Mouse (Mus musculus) stomach, embryonic 14.5 days (tissue): ENCODE measurements around the gene Cd38. TPM values are rescaled to one million over a fixed set of nuclear protein-coding genes. Genes with fewer than 3 reads are reported as not detected.
"Not testable (repeated sequence)": the region's sequence is repeated elsewhere in the genome, so short reads cannot be mapped to it uniquely, and the experiment has no call there.

Experiments used
- ATAC-seq: fragments of 200-750 bp; cut with Nextera tagmentation; 2 replicates; pipeline ENCODE4 v1.8.0; 2017; ENCODE audit warnings: low read depth, moderate TSS enrichment; ENCODE audit not compliant: insufficient number of reproducible peaks, insufficient read depth, low FRiP score
- H3K27ac ChIP-seq: fragments of 300-500 bp; sonication (generic); 2 replicates; pipeline ENCODE4 v1.5.1; 2014; ENCODE audit warnings: mild to moderate bottlenecking, low read length, moderate library complexity, mixed read lengths
- H3K27me3 ChIP-seq: fragments of 300-500 bp; sonication (generic); 2 replicates; pipeline ENCODE4 v1.6.1; 2014; ENCODE audit warnings: low read length, control low read depth, mixed read lengths; ENCODE audit not compliant: control insufficient read depth, insufficient read depth
- H3K36me3 ChIP-seq: fragments of 300-500 bp; sonication (generic); 2 replicates; pipeline ENCODE4 v1.6.1; 2014; ENCODE audit warnings: mild to moderate bottlenecking, control low read depth, low read length, moderate library complexity, mixed read lengths; ENCODE audit not compliant: control insufficient read depth, insufficient read depth
- H3K4me1 ChIP-seq: fragments of 300-500 bp; sonication (generic); 2 replicates; pipeline ENCODE4 v1.6.1; 2014; ENCODE audit warnings: low read length, control low read depth, mixed read lengths; ENCODE audit not compliant: control insufficient read depth, insufficient read depth
- H3K4me2 ChIP-seq: fragments of 300-500 bp; sonication (generic); replicated peaks from 2 replicates; pipeline ENCODE4 v1.6.1; 2014; ENCODE audit warnings: low read depth, low read length, control low read depth
- H3K4me3 ChIP-seq: fragments of 300-500 bp; sonication (generic); 2 replicates; pipeline ENCODE4 v1.5.1; 2014; ENCODE audit warnings: low read depth, low read length, control low read depth
- H3K9ac ChIP-seq: fragments of 300-500 bp; sonication (generic); replicated peaks from 2 replicates; pipeline ENCODE4 v1.6.1; 2014; ENCODE audit warnings: low read depth, mild to moderate bottlenecking, control low read depth, low read length, moderate library complexity, mixed read lengths
- H3K9me3 ChIP-seq: fragments of 300-500 bp; sonication (generic); 2 replicates; pipeline ENCODE4 v1.6.1; 2016; ENCODE audit warnings: low read depth, low read length, control low read depth; ENCODE audit not compliant: control insufficient read depth
- WGBS: fragments of 180-500 bp; shearing (Covaris S2); extraction: QIAGEN DNeasy Blood & Tissue Kit; methylation state at CpG from one replicate; pipeline ENCODE4 v1.1.7; 2014; 5-methylcytosine and 5-hydroxymethylcytosine counted together
- polyA plus RNA-seq: library from polyadenylated mRNA; unstranded; fragments of >200 nt; fragmentation: Nextera tagmentation; extraction: Ambion mirVana; gene quantifications from 2 replicates; pipeline ENCODE4 v1.2.1, GENCODE M21; 2014

The Cd38 gene
- polyA plus RNA-seq, 1 experiment from 2014 or later: 15.8 TPM

- Histone ChIP-seq H3K4me3 (no peak overlapping the region), H3K36me3 (no peaks in the 10 kb centered on the region), H3K4me2 (no peak overlapping the region), H3K4me1 (no peaks in the 10 kb centered on the region), H3K27ac (no peak overlapping the region), H3K9ac (no peak overlapping the region), H3K9me3 (no peaks in the 10 kb centered on the region), H3K27me3 (no peaks in the 10 kb centered on the region)
- no peak for ATAC-seq
- WGBS: 71% methylated on average over 2 of the region's 2 CpGs
These were observed 25.8 kb downstream of the Cd38 start for GRCm38 (mm10) chr5:43894113-43894512.

- Histone ChIP-seq H3K4me3 (no peak overlapping the region), H3K27me3 (no peaks in the 10 kb centered on the region), H3K36me3 (no peaks in the 10 kb centered on the region), H3K9me3 (no peaks in the 10 kb centered on the region), H3K27ac (no peak overlapping the region), H3K4me1 (no peaks in the 10 kb centered on the region), H3K4me2 (no peak overlapping the region), H3K9ac (no peak overlapping the region)
- no peak for ATAC-seq
- WGBS: 79% methylated on average over 3 of the region's 3 CpGs
These were observed 27.6 kb downstream of the Cd38 start for GRCm38 (mm10) chr5:43895931-43896330.

- WGBS: 78% methylated on average over 3 of the region's 3 CpGs
- H3K9ac ChIP-seq: no peak overlapping the region
- no peak overlapping the region for H3K27ac ChIP-seq
- no peaks in the 10 kb centered on the region for H3K9me3 ChIP-seq
- no peaks in the 10 kb centered on the region for H3K4me1 ChIP-seq
- no peak for ATAC-seq
- no peaks in the 10 kb centered on the region for H3K36me3 ChIP-seq
- H3K27me3 ChIP-seq: no peaks in the 10 kb centered on the region
- H3K4me2 ChIP-seq: no peak overlapping the region
- no peak overlapping the region for H3K4me3 ChIP-seq
These were observed 36.3 kb downstream of the Cd38 start for GRCm38 (mm10) chr5:43904685-43905084.

DNA sequence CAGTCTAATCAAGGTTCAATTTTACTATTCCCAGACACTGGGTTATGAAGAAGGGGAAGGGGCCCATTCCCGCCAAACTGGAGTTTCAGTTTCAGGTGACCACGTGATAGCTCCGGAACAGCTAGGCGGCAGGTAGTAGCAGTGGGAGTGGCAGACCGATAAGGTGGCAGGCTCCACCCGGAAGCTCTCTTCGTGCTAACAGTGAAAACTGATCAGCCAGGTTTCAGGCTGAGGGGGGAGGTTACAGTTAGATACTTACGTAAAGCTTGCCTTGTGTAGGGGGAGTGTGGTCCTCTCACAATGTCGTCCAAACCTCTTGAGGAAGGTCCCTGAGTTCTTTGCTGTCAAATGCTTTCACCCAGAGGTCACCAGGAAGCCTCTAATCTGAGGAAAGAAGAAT lies 40.9 kb downstream of the Cd38 start:
- Histone ChIP-seq H3K36me3 (no peaks in the 10 kb centered on the region), H3K4me3 (no peak overlapping the region), H3K4me1 (no peaks in the 10 kb centered on the region), H3K4me2 (no peak overlapping the region), H3K27me3 (no peaks in the 10 kb centered on the region), H3K9ac (no peak overlapping the region), H3K27ac (no peak overlapping the region), H3K9me3 (no peaks in the 10 kb centered on the region)
- no peak for ATAC-seq
- 41% methylated on average over 9 of the region's 9 CpGs for WGBS

- 90% methylated on average over 6 of the region's 6 CpGs for WGBS
These were observed 41.7 kb downstream of the Cd38 start for GRCm38 (mm10) chr5:43910006-43910405.

GRCm38 (mm10) chr5:43912844-43913243 lies 44.5 kb downstream of the Cd38 start, which contains the start of gene Gm7879:
Gene Gm7879, plus strand, starts transcription at chr5:43913144.
- not testable (repeated sequence) for ATAC-seq, H3K4me2 ChIP-seq, H3K27ac ChIP-seq, H3K4me3 ChIP-seq, H3K9me3 ChIP-seq, H3K4me1 ChIP-seq, H3K27me3 ChIP-seq, H3K9ac ChIP-seq, H3K36me3 ChIP-seq
- WGBS: 89% methylated on average over 4 of the region's 4 CpGs

More at GRCm38 (mm10) chr5:43910006-43910405, 41.7 kb downstream of the Cd38 start:
- no peak for ATAC-seq
- Histone ChIP-seq H3K4me2 (no peak overlapping the region), H3K9me3 (no peaks in the 10 kb centered on the region), H3K4me3 (no peak overlapping the region), H3K36me3 (no peaks in the 10 kb centered on the region), H3K27me3 (no peaks in the 10 kb centered on the region), H3K4me1 (no peaks in the 10 kb centered on the region), H3K27ac (no peak overlapping the region), H3K9ac (no peak overlapping the region)

DNA sequence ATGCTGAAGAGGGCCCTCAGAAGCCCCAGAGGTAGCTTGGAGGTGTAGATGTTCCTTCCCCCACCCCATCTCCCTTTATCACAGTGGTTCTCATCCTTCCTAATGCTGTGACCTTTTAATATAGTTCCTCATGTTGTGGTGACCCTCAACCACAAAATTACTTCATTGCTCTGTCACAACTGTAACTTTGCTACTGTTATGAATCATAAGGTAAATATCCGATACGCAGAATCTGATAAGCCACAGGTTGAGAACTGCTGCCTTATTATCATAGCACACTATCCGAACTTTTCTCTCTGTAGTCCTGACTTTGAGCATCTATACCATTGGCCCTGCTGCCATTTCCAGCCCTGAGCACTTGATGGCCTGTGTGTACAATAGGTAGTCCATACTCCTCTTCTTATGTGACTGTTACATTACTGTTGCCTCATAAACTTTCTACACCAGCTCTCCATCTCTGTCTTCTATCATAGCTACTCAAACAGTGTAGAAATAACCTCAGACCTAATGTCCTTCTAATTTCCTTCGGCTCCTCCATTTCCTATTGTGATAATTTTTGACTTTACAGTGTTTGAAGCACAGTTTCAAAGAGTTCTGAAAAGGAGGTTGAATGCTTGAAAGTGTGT lies 47.0 kb downstream of the Cd38 start:
- H3K9ac ChIP-seq: no peak overlapping the region
- H3K9me3 ChIP-seq: no peaks in the 10 kb centered on the region
- ATAC-seq: no peak
- H3K27ac ChIP-seq: no peak overlapping the region
- no peak overlapping the region for H3K4me2 ChIP-seq
- H3K27me3 ChIP-seq: no peaks in the 10 kb centered on the region
- H3K4me3 ChIP-seq: no peak overlapping the region
- no peaks in the 10 kb centered on the region for H3K4me1 ChIP-seq
- WGBS: 93% methylated on average over 4 of the region's 4 CpGs
- no peaks in the 10 kb centered on the region for H3K36me3 ChIP-seq

DNA sequence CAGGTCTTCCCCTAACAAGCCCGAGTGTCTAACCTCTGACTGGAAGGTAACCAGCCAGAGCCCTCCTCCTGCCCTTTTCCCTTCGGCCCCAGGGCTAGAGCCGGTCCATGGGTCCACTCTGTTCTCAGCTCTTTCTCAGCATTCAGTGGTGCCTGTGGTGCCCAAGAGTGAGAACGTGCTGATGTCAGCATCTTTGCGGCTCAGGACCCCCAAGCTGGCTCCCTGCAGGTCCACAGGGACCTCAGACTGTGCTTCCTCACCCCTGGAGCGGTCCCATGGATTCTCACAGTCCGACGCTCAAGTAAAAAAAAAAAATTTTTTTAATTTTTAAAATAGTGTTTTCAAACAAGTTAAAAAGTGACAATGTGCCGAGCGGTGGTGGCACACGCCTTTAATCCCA lies 53.5 kb downstream of the Cd38 start:
- H3K27me3 ChIP-seq: no peaks in the 10 kb centered on the region
- H3K27ac ChIP-seq: no peak overlapping the region
- no peak overlapping the region for H3K9ac ChIP-seq
- 91% methylated on average over 11 of the region's 11 CpGs for WGBS
- H3K36me3 ChIP-seq: no peaks in the 10 kb centered on the region
- no peaks in the 10 kb centered on the region for H3K9me3 ChIP-seq
- H3K4me1 ChIP-seq: no peaks in the 10 kb centered on the region
- ATAC-seq: no peak
- no peak overlapping the region for H3K4me2 ChIP-seq
- H3K4me3 ChIP-seq: no peak overlapping the region

- 30% methylated on average over 4 of the region's 4 CpGs for WGBS
- H3K27ac ChIP-seq: no peak overlapping the region
- ATAC-seq: no peak
These were observed 55.6 kb downstream of the Cd38 start for GRCm38 (mm10) chr5:43923933-43924332.

More at GRCm38 (mm10) chr5:43923933-43924332, 55.6 kb downstream of the Cd38 start:
- H3K4me3 ChIP-seq: no peak overlapping the region
- H3K27me3 ChIP-seq: no peaks in the 10 kb centered on the region
- no peaks in the 10 kb centered on the region for H3K36me3 ChIP-seq
- H3K9ac ChIP-seq: no peak overlapping the region
- no peak overlapping the region for H3K4me2 ChIP-seq
- no peaks in the 10 kb centered on the region for H3K4me1 ChIP-seq
- no peaks in the 10 kb centered on the region for H3K9me3 ChIP-seq
